Mouse (Mus musculus): ENCODE results near the gene Dhx16. TPM values are rescaled to one million over a fixed set of nuclear protein-coding genes. Genes with fewer than 3 reads are reported as not detected.
"Not testable (repeated sequence)": the region's sequence is repeated elsewhere in the genome, so short reads cannot be mapped to it uniquely, and the experiment has no call there.

The Dhx16 gene
- polyA plus RNA-seq, 1 experiment from 2014 or later: 40.4 TPM

DNA sequence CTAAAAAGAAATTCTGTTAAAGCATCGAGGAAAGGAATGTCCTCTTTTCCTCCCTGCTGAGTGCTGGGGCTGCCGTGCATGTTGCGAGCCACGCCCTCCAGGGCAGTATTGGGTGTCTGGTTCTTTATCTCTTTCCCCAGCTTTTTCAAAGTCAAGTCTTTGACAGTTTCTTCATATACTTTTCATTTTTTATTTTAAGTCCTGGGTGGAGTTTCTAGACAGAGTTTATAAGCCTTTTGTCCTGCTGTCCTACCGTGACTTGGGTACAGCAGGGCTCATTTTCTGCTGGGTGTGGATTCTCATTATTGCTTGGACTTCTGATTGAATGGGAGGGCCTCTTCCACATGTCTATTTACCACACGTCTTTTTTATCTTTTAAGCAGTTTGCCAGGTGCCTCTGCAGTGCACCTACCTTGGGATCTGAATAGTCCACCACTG is 40.3 kb downstream of the Dhx16 start:
- WGBS: 36% methylated on average over 6 of the region's 6 CpGs
- Histone ChIP-seq H3K4me1 (peaks cover 48% of the 10 kb centered on the region), H3K9me3 (no peaks in the 10 kb centered on the region), H3K4me2 (peak overlapping the region; percentile 75), H3K4me3 (peak overlapping the region; percentile 57), H3K36me3 (replicated peaks) (peaks cover 10% of the 10 kb centered on the region), H3K9ac (peak overlapping the region; percentile 53), H3K27ac (peak overlapping the region; percentile 96), H3K27me3 (replicated peaks) (no peaks in the 10 kb centered on the region)
- ATAC-seq (replicated peaks): no peak

DNA sequence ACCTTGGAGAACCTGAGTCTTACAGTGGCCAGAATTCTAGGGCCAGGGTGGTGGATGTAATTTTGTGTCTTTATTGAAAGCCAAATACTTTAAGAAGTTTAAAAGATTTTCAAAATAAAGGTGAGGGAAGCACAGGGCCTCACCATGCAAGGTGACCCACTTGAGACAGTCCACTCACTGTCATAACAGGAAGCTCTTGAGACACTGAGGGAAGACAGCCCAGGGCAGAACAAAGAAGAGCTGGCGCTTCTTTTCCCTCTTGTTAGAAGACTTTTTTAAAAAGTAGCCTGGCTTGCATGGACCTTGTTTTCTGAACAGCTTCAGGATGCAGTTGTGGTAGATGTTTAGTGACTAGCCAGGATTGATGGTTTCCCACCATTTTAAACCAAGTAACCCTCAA is 40.8 kb downstream of the Dhx16 start:
- no peaks in the 10 kb centered on the region for H3K9me3 ChIP-seq
- H3K36me3 ChIP-seq (replicated peaks): peaks cover 15% of the 10 kb centered on the region
- H3K4me3 ChIP-seq: peak overlapping the region; percentile 57
- 72% methylated on average over 1 of the region's 1 CpGs for WGBS
- H3K4me1 ChIP-seq: peaks cover 43% of the 10 kb centered on the region
- peak overlapping the region; percentile 53 for H3K9ac ChIP-seq
- ATAC-seq (replicated peaks): no peak
- peak overlapping the region; percentile 75 for H3K4me2 ChIP-seq
- H3K27me3 ChIP-seq (replicated peaks): no peaks in the 10 kb centered on the region
- peak overlapping the region; percentile 96 for H3K27ac ChIP-seq

DNA sequence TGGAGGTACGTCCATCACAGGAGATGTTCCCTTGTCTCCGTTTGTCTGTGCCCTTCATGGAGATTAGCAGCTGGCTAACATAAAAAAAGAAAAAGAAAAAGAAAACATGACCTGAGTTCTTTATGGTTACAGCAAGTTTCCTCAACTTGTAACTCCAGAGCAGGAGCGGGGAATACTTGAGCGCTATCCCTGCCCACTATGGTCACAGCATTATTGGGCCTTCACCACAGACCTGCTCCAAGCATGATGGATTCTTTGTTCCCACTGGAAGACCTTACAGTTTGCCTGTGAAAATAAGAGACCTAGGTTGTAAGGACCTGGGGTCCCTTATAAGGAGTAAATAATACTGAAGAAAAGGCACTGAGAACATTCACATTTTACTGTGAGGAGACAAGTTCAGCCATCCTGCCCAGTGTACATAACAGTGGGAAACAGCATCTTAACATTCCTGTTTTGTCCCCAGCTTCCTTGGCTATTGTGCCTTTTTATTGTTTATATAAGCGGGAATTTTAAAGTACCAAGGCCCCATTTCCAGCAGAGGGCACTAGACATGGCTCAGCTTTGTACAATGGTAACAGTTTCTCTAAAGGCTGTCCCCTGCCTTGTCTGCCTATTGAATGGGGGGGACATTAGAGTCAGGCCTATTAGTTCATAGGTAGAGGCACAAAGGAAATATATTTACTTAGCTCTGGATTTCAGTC is 41.4 kb downstream of the Dhx16 start:
- Histone ChIP-seq H3K4me2 (peak overlapping the region; percentile 75; the same call in 1 of the 2 replicates), H3K4me3 (no peak overlapping the region)

DNA sequence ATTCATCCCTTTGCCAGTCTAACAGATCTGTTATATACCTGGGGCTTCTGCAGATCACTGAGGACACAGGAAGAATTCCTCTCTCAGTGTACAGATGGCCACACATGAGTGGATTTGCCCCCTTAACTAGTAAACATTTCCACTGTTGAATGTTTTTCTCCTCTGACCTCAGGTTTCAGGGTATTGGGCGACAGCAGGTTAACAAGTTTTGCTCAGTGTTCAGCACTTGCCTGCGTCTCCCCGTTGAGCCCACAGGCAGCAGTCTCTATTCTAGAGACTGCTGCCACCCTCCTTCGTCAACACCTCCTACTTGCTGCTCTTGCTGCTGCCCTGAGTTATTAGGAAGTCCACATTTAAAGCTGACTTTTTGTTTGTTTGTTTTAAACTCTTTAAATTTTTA is 42.1 kb downstream of the Dhx16 start:
- Histone ChIP-seq H3K36me3 (replicated peaks) (peaks cover 28% of the 10 kb centered on the region), H3K27ac (peak overlapping the region; percentile 96), H3K4me3 (no peak overlapping the region), H3K9ac (no peak overlapping the region), H3K4me2 (0 out of 2 replicates have a peak overlapping the region, but pooled peaks have one; percentile 5), H3K9me3 (no peaks in the 10 kb centered on the region), H3K27me3 (replicated peaks) (no peaks in the 10 kb centered on the region), H3K4me1 (peaks cover 39% of the 10 kb centered on the region)
- ATAC-seq (replicated peaks): no peak
- WGBS: 84% methylated on average over 4 of the region's 4 CpGs

More for the DNA sequence above, 41.4 kb downstream of the Dhx16 start:
- H3K4me1 ChIP-seq: peaks cover 39% of the 10 kb centered on the region
- 70% methylated on average over 5 of the region's 5 CpGs for WGBS
- peak overlapping the region; percentile 96 for H3K27ac ChIP-seq
- H3K9ac ChIP-seq: no peak overlapping the region
- peaks cover 21% of the 10 kb centered on the region for H3K36me3 ChIP-seq (replicated peaks)
- no peaks in the 10 kb centered on the region for H3K27me3 ChIP-seq (replicated peaks)
- H3K9me3 ChIP-seq: no peaks in the 10 kb centered on the region
- ATAC-seq (replicated peaks): no peak

DNA sequence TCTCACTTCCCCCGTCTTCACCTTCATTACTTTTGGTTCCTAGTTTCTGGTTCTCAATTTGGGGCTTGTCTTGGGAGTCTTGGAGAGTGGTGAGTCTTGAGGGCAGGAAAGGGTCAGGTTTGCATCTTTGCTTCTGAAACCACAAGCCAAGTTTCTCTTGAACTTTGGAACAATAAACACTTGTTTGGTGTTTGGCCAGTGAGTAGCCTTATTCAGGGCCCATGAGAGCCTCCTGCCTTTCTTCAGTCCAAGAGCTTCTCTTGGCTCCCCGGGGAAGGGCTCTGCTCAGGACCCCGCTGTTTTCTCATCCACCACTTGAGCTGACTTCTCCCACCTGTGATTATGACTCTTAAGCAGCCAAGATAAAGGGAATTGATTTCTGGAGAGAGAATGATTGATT is 42.9 kb downstream of the Dhx16 start:
- WGBS: 87% methylated on average over 3 of the region's 3 CpGs
- no peak overlapping the region for H3K27ac ChIP-seq

DNA sequence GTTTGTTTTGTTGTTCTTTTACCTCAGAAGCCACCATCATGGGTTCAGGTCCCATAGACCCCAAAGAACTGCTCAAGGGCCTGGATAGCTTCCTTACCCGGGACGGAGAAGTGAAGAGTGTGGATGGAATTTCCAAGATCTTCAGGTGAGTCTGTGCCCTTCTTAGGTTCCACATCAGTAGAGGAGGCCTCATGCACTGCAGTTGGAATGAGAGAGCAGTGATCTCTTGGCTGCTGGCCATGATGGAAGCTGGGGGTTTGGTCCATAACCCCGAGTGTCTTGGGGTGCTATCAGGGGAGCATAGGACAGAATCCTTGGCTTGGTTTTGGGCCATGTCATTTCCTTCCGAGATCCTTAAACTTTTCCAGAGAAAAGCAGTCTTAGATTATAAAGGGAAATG is 43.7 kb downstream of the Dhx16 start:
- Histone ChIP-seq H3K36me3 (replicated peaks) (peaks cover 41% of the 10 kb centered on the region), H3K4me1 (peaks cover 39% of the 10 kb centered on the region), H3K9me3 (no peaks in the 10 kb centered on the region), H3K27me3 (replicated peaks) (no peaks in the 10 kb centered on the region), H3K4me3 (no peak overlapping the region), H3K4me2 (no peak overlapping the region), H3K27ac (no peak overlapping the region), H3K9ac (no peak overlapping the region)
- 93% methylated on average over 4 of the region's 4 CpGs for WGBS
- ATAC-seq (replicated peaks): no peak

More for the DNA sequence above, 42.9 kb downstream of the Dhx16 start:
- H3K4me3 ChIP-seq: no peak overlapping the region
- peaks cover 39% of the 10 kb centered on the region for H3K4me1 ChIP-seq
- no peak overlapping the region for H3K4me2 ChIP-seq
- no peak for ATAC-seq (replicated peaks)
- H3K9ac ChIP-seq: no peak overlapping the region
- no peaks in the 10 kb centered on the region for H3K9me3 ChIP-seq
- H3K27me3 ChIP-seq (replicated peaks): no peaks in the 10 kb centered on the region
- H3K36me3 ChIP-seq (replicated peaks): peaks cover 34% of the 10 kb centered on the region

DNA sequence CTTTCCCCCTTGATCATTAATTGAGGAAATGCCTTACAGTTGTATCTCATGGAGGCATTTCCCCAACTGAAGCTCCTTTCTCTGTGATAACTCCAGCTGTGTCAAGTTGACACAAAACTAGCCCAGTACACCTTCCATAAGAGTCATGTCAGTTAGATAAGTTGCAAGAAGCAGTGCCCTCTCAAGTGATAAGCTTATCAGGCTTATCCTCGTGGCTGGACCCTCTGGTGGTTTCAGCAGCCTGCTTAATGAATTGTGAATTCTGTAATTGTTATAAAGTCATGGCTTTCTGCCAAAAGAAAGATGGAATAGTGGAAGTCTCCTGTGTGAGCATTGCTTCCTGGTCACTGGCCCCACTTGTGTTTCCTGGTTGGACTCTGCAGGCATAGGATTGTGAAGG is 47.9 kb downstream of the Dhx16 start:
- Histone ChIP-seq H3K4me3 (no peak overlapping the region), H3K27ac (no peak overlapping the region), H3K4me1 (peaks cover 5% of the 10 kb centered on the region; the same call in 1 of the 2 replicates), H3K36me3 (replicated peaks) (peaks cover 67% of the 10 kb centered on the region), H3K4me2 (no peak overlapping the region), H3K9ac (no peak overlapping the region), H3K9me3 (no peaks in the 10 kb centered on the region), H3K27me3 (replicated peaks) (no peaks in the 10 kb centered on the region)
- WGBS: 78% methylated on average over 1 of the region's 1 CpGs
- no peak for ATAC-seq (replicated peaks)

DNA sequence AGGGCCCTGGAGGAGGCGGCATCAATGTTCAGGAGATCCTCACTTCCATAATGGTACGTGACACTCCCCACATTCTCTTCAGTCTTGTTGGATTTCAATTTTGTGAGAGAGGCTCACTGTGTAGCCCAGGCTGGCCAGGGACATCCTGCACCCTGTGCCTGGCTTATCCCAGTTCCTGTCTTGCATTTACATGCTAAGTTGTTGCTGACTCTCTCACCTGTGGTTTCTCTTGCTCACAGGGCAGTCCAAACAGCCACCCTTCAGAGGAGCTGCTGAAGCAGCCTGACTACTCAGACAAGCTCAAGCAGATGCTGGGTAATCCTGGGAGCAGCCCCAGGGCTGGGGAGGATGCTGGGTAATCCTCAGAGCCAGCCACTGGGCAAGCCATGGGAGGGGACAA is 49.9 kb downstream of the Dhx16 start:
- no peak overlapping the region for H3K9ac ChIP-seq
- H3K4me2 ChIP-seq: no peak overlapping the region
- no peaks in the 10 kb centered on the region for H3K4me1 ChIP-seq
- H3K4me3 ChIP-seq: no peak overlapping the region
- no peak overlapping the region for H3K27ac ChIP-seq
- no peak for ATAC-seq (replicated peaks)
- WGBS: 96% methylated on average over 2 of the region's 2 CpGs
- no peaks in the 10 kb centered on the region for H3K27me3 ChIP-seq (replicated peaks)
- peaks cover 60% of the 10 kb centered on the region for H3K36me3 ChIP-seq (replicated peaks)
- no peaks in the 10 kb centered on the region for H3K9me3 ChIP-seq

DNA sequence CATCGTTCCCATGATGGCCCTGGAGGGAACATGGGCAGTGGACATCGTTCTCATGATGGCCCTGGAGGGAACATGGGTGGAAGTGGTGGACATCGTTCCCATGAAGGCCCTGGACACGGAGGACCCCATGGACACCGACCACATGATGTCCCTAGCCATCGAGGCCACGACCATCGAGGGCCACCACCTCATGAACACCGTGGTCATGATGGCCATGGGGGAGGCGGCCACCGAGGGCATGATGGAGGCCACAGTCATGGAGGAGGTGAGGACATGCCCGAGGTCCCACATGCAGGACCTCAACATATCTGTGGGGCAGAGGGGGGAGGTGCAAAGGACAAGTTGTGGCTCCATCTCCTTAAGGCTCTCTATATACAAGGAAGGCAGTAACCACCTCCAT is 51.0 kb downstream of the Dhx16 start:
- peak; percentile 32; the same call in 1 of the 2 replicates for ATAC-seq (replicated peaks)
- Histone ChIP-seq H3K4me2 (no peak overlapping the region), H3K36me3 (replicated peaks) (peaks cover 52% of the 10 kb centered on the region), H3K27me3 (replicated peaks) (no peaks in the 10 kb centered on the region), H3K9ac (no peak overlapping the region), H3K9me3 (no peaks in the 10 kb centered on the region), H3K27ac (no peak overlapping the region), H3K4me3 (no peak overlapping the region), H3K4me1 (no peaks in the 10 kb centered on the region)
- WGBS: 98% methylated on average over 12 of the region's 12 CpGs

DNA sequence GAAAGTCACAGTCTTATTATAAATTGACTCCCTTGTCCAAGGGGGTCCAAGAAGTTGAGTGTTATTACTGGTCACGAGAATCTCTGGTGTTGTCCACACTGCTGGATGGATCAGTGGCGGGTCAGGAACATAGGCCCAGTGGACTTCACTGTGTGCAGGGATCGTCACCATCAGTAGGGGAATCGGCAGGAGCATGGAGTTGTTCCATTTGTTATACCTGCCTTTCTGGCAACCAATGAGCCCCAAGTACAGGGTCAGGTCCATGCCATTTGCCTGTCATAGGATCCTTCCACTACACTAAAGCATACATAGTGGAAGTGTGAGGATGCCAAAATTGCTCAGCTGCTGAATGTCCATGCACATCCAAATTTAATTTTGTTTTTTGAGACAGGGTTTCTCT is 53.0 kb downstream of the Dhx16 start:
- Histone ChIP-seq H3K4me1 (no peaks in the 10 kb centered on the region), H3K4me2 (no peak overlapping the region), H3K27ac (no peak overlapping the region), H3K4me3 (no peak overlapping the region), H3K27me3 (replicated peaks) (no peaks in the 10 kb centered on the region), H3K36me3 (replicated peaks) (peaks cover 35% of the 10 kb centered on the region), H3K9me3 (no peaks in the 10 kb centered on the region), H3K9ac (no peak overlapping the region)
- ATAC-seq (replicated peaks): no peak
- 87% methylated on average over 4 of the region's 4 CpGs for WGBS

DNA sequence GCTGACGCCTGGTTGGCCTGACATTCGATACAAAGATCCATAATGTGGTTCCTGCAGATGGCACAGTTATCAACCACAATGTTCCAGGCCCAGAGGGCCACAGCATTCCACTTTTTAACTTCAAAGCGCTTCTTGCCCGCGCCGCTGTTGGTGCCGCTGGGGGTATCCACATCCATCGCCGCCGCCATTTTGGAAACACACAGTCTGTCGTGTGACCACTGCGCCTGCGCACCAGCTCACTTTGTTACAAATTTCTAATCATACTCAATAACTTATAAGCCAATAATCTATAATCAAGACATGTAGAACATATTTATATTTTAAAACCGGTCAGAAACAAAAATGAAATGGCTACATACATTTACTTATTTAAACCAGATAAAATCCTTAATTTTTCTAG is 56.1 kb downstream of the Dhx16 start:
- H3K4me3 ChIP-seq; H3K27me3 ChIP-seq (replicated peaks); H3K4me2 ChIP-seq; H3K27ac ChIP-seq; ATAC-seq (replicated peaks); H3K36me3 ChIP-seq (replicated peaks); H3K9ac ChIP-seq; H3K4me1 ChIP-seq; H3K9me3 ChIP-seq: not testable (repeated sequence)
- WGBS: 89% methylated on average over 14 of the region's 14 CpGs

DNA sequence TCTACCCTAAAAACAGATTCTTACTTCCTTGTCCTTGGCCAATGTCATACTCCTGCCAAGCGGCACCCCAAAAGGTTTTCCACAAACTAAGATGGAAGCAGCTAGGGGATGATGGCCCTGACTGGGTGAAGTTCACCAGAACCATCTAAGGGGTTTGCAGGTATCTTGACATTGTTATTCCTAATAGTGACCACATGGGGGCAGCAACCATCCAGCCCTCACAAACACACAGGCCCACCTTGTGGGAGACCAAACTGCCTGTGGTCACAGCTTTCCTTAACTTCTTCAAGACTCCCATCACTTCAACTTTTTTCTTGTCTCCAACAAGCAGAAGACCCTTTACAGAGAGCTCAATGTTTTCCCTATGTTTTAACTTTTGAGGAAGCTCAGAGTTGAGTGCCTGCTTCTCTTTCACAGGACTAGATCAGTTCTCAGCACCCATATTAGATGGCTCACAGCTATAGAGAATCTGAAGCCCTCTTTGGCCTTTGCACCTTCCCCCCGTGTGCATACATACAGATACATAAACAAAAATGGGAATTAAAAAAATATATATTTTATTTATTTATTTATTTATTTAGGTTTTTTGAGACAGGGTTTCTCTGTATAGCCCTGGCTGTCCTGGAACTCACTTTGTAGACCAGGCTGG is 58.2 kb downstream of the Dhx16 start:
- peak; percentile 73; the same call in 1 of the 2 replicates for ATAC-seq (replicated peaks)
- Histone ChIP-seq H3K36me3 (replicated peaks) (no peaks in the 10 kb centered on the region), H3K4me3 (no peak overlapping the region), H3K27me3 (replicated peaks) (no peaks in the 10 kb centered on the region), H3K27ac (no peak overlapping the region), H3K9ac (no peak overlapping the region), H3K9me3 (no peaks in the 10 kb centered on the region), H3K4me2 (no peak overlapping the region), H3K4me1 (no peaks in the 10 kb centered on the region)
- 34% methylated on average over 2 of the region's 2 CpGs for WGBS

DNA sequence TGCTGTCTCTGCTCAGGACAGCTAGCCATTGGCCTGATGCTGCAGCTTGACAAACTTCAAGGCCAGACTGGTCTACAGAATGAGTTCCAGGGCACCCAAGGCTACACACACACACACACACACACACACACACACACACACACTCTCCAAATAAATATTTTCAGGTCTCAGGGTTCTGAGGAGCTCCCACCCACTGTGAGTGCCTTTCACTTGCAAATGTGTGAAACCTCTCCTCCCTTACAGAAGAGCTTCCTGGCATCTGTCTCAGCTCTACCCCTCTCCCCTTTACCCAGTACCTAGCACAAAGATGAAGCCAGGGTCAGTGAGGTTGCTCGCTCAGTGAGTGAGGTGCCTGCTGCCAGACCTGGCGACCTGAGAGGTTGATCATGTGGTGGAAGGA is 59.5 kb downstream of the Dhx16 start:
- no peaks in the 10 kb centered on the region for H3K9me3 ChIP-seq

More for the DNA sequence above, 59.5 kb downstream of the Dhx16 start:
- no peak overlapping the region for H3K27ac ChIP-seq
- no peaks in the 10 kb centered on the region for H3K4me1 ChIP-seq
- no peaks in the 10 kb centered on the region for H3K36me3 ChIP-seq (replicated peaks)
- H3K4me2 ChIP-seq: no peak overlapping the region
- 54% methylated on average over 2 of the region's 2 CpGs for WGBS
- H3K9ac ChIP-seq: no peak overlapping the region
- no peaks in the 10 kb centered on the region for H3K27me3 ChIP-seq (replicated peaks)
- ATAC-seq (replicated peaks): no peak
- H3K4me3 ChIP-seq: no peak overlapping the region

Data from midbrain, embryonic 15.5 days (tissue).